Mouse (Mus musculus): ENCODE data around the gene 2810021J22Rik.

DNA sequence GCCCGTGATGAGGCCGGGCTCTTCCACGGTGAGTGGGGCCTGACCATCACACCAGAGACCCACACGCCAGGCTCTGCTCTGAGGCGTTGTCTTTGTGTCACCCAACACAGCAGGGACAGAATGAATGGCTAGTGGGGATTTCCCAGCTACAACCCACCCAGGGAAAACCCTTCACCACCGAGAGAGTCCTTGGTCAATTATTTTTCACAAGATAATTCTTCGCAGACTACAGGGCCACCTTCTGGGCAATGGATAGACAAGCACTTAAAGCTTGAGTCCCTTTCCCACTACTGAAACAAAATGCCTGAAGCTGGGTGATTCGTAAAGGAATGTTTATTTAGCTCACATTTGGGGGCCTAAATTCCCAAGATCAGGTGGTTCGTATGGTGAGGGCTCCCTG lies 55.4 kb downstream of the 2810021J22Rik start:
- TF ChIP-seq CTCF (IDR thresholded peaks at IDR 0.05; ENCODE audit: extremely low read depth, insufficient read depth, low read length) (no peak), POLR2A (IDR thresholded peaks at IDR 0.05; ENCODE audit: extremely low read depth, insufficient read depth, low read length) (no peak)

Data from cortical plate, adult 2 months (tissue).